In the genomic region with DNA sequence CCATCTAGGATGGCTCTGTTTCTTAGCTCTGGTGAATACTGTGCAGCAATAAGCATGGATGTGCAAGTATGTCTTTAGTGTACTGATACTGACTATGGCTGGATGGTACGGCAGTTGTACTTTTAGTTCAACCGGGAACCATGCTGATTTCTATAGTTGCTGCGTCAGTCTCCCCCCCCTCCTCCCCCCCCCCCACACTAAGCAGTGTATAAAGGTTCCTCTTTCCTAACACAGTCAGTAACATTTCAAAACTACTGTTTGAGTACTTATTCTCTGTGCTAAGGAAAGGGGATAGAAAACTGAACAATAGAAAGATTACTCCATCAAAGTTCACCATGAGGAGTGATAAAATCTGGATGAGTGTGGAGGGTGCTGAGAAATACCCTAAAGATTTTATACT, we compare ENCODE assay signal across 21 mouse cellular contexts. TPM values are rescaled to one million over a fixed set of nuclear protein-coding genes. Genes with fewer than 3 reads are reported as not detected.
DNase-seq lines count a peak whose midpoint lies in the region; ATAC-seq and TF ChIP-seq lines count a peak whose summit lies in the region.
"Had no signal": no experiment of that assay in that cellular context is flagged by ENCODE, and none has a peak within 500 bp of the region (broad histone marks: within the 10 kb centered on the region; RNA-seq: fewer than 3 reads in every experiment).

No protein-coding gene starts in this region.

- peak; percentile 87 for ATAC-seq in megakaryocyte, adult 5-6 weeks (ENCODE audit: poor library complexity, severe bottlenecking)
- ATAC-seq in neutrophil, adult 5-6 weeks (ENCODE audit: extremely low read depth, insufficient number of reproducible peaks, low FRiP score, poor library complexity, severe bottlenecking) = peak; percentile 55; the same call in 1 of the 2 replicates
- no peak for ATAC-seq in intestine, postnatal 0 days
- ATAC-seq: activated CD4-positive, CD25-positive, alpha-beta regulatory T cell, adult 4 months; CD4-positive, CD25-positive, alpha-beta regulatory T cell, adult 4 months; forebrain, embryonic 16.5 days; hindbrain, embryonic 16.5 days; inflammation-experienced regulatory T-cells, adult 6 months; Patski had no signal

- peak overlapping the region; percentile 30; the same call in 1 of the 2 replicates for H3K4me3 ChIP-seq in bone marrow macrophage, adult 2 months (ENCODE audit: insufficient read depth, low read length)
- H3K4me3 ChIP-seq in thymus, adult 2 months (ENCODE audit: control insufficient read depth, insufficient read depth, low read length) = no peak overlapping the region
- H3K4me3 ChIP-seq in intestine, postnatal 0 days (ENCODE audit: low read depth, low read length) = no peak overlapping the region
- H3K4me3 ChIP-seq: embryonic facial prominence, embryonic 12.5 days; heart, embryonic 12.5 days had no signal

- no peaks in the 10 kb centered on the region for H3K36me3 ChIP-seq in thymus, adult 2 months (ENCODE audit: control insufficient read depth, insufficient read depth, low read length)
- no peaks in the 10 kb centered on the region for H3K36me3 ChIP-seq in intestine, postnatal 0 days (ENCODE audit: control insufficient read depth, insufficient read depth)
- H3K36me3 ChIP-seq: embryonic facial prominence, embryonic 12.5 days; G1E; heart, embryonic 12.5 days had no signal

- DNase-seq in A20 (ENCODE audit: low read depth, low spot score) = peak; percentile 33
- no peak for DNase-seq in thymus, adult 2 months
- no peak for DNase-seq in urinary bladder, adult 18-20 months (ENCODE audit: low spot score in 2 of 2)
- DNase-seq: adrenal gland, postnatal 14 days; B cell, adult 2 months; cerebellum, adult 8-10 months; cerebellum, postnatal 14 days; gastrocnemius, postnatal 14 days had no signal

- peak overlapping the region; percentile 40; the same call in 1 of the 2 replicates for H3K27ac ChIP-seq in bone marrow macrophage, adult 2 months (ENCODE audit: insufficient read depth, low read depth, low read length)
- H3K27ac ChIP-seq in thymus, adult 2 months (ENCODE audit: control insufficient read depth, insufficient read depth, low read length) = no peak overlapping the region
- H3K27ac ChIP-seq in intestine, postnatal 0 days (ENCODE audit: low read depth, low read length) = no peak overlapping the region
- H3K27ac ChIP-seq: embryonic facial prominence, embryonic 12.5 days had no signal

- H3K9ac ChIP-seq in intestine, postnatal 0 days (ENCODE audit: low read depth, low read length) = no peak overlapping the region
- H3K9ac ChIP-seq: embryonic facial prominence, embryonic 12.5 days; heart, embryonic 12.5 days had no signal

- WGBS in thymus, adult 2 months = 13% methylated on average over 3 of the region's 3 CpGs
- WGBS in intestine, postnatal 0 days = 75% methylated on average over 3 of the region's 3 CpGs

- TF ChIP-seq POLR2A in bone marrow macrophage, adult 2 months (IDR thresholded peaks at IDR 0.05; ENCODE audit: borderline replicate concordance, low read depth, low read length) = no peak
- no peak for TF ChIP-seq POLR2A in thymus, adult 2 months (IDR thresholded peaks at IDR 0.05; ENCODE audit: control insufficient read depth, extremely low read depth, insufficient read depth, low read length, poor library complexity)

- H3K4me1 ChIP-seq in bone marrow macrophage, adult 2 months (ENCODE audit: control insufficient read depth, insufficient read depth, low read length) = peaks cover 12% of the 10 kb centered on the region
- no peaks in the 10 kb centered on the region for H3K4me1 ChIP-seq in thymus, adult 2 months (replicated peaks; ENCODE audit: control insufficient read depth, insufficient read depth, low read length)
- no peaks in the 10 kb centered on the region for H3K4me1 ChIP-seq in intestine, postnatal 0 days (replicated peaks; ENCODE audit: control insufficient read depth, insufficient read depth, low read length)
- H3K4me1 ChIP-seq: embryonic facial prominence, embryonic 12.5 days had no signal

- H3K27me3 ChIP-seq in thymus, adult 2 months (ENCODE audit: control insufficient read depth, insufficient read depth, low read length) = no peaks in the 10 kb centered on the region
- no peaks in the 10 kb centered on the region for H3K27me3 ChIP-seq in intestine, postnatal 0 days (replicated peaks; ENCODE audit: control insufficient read depth, insufficient read depth, low read length)
- H3K27me3 ChIP-seq: embryonic facial prominence, embryonic 12.5 days; heart, embryonic 12.5 days had no signal

- TF ChIP-seq CTCF in bone marrow macrophage, adult 2 months (IDR thresholded peaks at IDR 0.05; ENCODE audit: low read depth, low read length) = no peak
- no peak for TF ChIP-seq CTCF in thymus, adult 2 months (IDR thresholded peaks at IDR 0.05; ENCODE audit: borderline replicate concordance, control insufficient read depth, extremely low read depth, insufficient read depth, low read length, poor library complexity)
- TF ChIP-seq CTCF in intestine, postnatal 0 days (IDR thresholded peaks at IDR 0.05; ENCODE audit: low read depth) = no peak

- H3K9me3 ChIP-seq in intestine, postnatal 0 days (ENCODE audit: control insufficient read depth) = no peaks in the 10 kb centered on the region
- H3K9me3 ChIP-seq: embryonic facial prominence, embryonic 12.5 days; G1E; heart, embryonic 12.5 days had no signal

- no peak overlapping the region for H3K4me2 ChIP-seq in intestine, postnatal 0 days (replicated peaks; ENCODE audit: low read depth)
- H3K4me2 ChIP-seq: embryonic facial prominence, embryonic 12.5 days; heart, embryonic 12.5 days had no signal

RNA-seq across cellular contexts. Expression of a gene that starts 6.5 kb away (rescaled TPM):
- polyA plus RNA-seq in bone marrow macrophage, adult 2 months (2012; ENCODE audit: insufficient read depth, insufficient read length, missing spikeins) = 71.2 and 72.5 TPM in 2 replicates
- total RNA-seq in megakaryocyte, adult 5-6 weeks (2015) = 124 and 154 TPM in 2 replicates
- 582 and 644 TPM in 2 replicates for total RNA-seq in megakaryocyte, adult 5-6 weeks (2017)
- 288 and 310 TPM in 2 replicates for total RNA-seq in neutrophil, adult 5-6 weeks (2017)
- 19.9 and 23.0 TPM in 2 replicates for polyA plus RNA-seq in thymus, adult 2 months (2012; rRNA removed)
- 14.6 and 15.1 TPM in 2 replicates for polyA plus RNA-seq in intestine, postnatal 0 days (2015; fragmentation: Nextera tagmentation; extraction: Ambion mirVana)
